Mouse (Mus musculus): ENCODE results near the gene Fhad1. TPM values are rescaled to one million over a fixed set of nuclear protein-coding genes. Genes with fewer than 3 reads are reported as not detected.

Gene Fhad1
- total and polyA plus RNA-seq, 2 experiments from 2014 or later, result 5.6 to 7.2 TPM

- ATAC-seq (ENCODE audit: low FRiP score) (no peak), DNase-seq (ENCODE audit: low spot score) (peak; percentile 78)
- Histone ChIP-seq H3K27ac (ENCODE audit: low read depth, low read length) (0 out of 2 replicates have a peak overlapping the region, but pooled peaks have one; percentile 49), H3K9ac (replicated peaks; ENCODE audit: low read length, poor library complexity, severe bottlenecking) (no peak overlapping the region), H3K9me3 (ENCODE audit: low read length) (no peaks in the 10 kb centered on the region), H3K4me3 (ENCODE audit: low read depth, low read length) (no peak overlapping the region), H3K36me3 (ENCODE audit: insufficient read depth, low read length) (no peaks in the 10 kb centered on the region), H3K4me2 (ENCODE audit: low read depth, low read length, poor library complexity, severe bottlenecking) (no peak overlapping the region), H3K4me1 (ENCODE audit: insufficient read depth, low read length) (peaks cover 7% of the 10 kb centered on the region; the same call in 1 of the 2 replicates), H3K27me3 (ENCODE audit: insufficient read depth, low read length) (no peaks in the 10 kb centered on the region)
- 15% methylated on average over 8 of the region's 8 CpGs for WGBS
- no peak for TF ChIP-seq CTCF (IDR thresholded peaks at IDR 0.05)
Measured at GRCm38 (mm10) chr4:141899936-141900335, 114.9 kb downstream of the Fhad1 start.

GRCm38 (mm10) chr4:141898905-141899304, 116.0 kb downstream of the Fhad1 start:
- ATAC-seq (ENCODE audit: low FRiP score), result no peak
- peaks cover 7% of the 10 kb centered on the region; the same call in 1 of the 2 replicates for H3K4me1 ChIP-seq (ENCODE audit: insufficient read depth, low read length)

GRCm38 (mm10) chr4:141897838-141898237, 117.0 kb downstream of the Fhad1 start:
- Histone ChIP-seq H3K4me2 (ENCODE audit: low read depth, low read length, poor library complexity, severe bottlenecking) (no peak overlapping the region), H3K27me3 (ENCODE audit: insufficient read depth, low read length) (no peaks in the 10 kb centered on the region), H3K4me1 (ENCODE audit: insufficient read depth, low read length) (peaks cover 7% of the 10 kb centered on the region; the same call in 1 of the 2 replicates), H3K9me3 (ENCODE audit: low read length) (no peaks in the 10 kb centered on the region), H3K4me3 (ENCODE audit: low read depth, low read length) (no peak overlapping the region), H3K9ac (replicated peaks; ENCODE audit: low read length, poor library complexity, severe bottlenecking) (no peak overlapping the region), H3K27ac (ENCODE audit: low read depth, low read length) (no peak overlapping the region), H3K36me3 (ENCODE audit: insufficient read depth, low read length) (no peaks in the 10 kb centered on the region)
- DNase-seq (ENCODE audit: low spot score) (no peak), ATAC-seq (ENCODE audit: low FRiP score) (no peak)
- no peak for TF ChIP-seq CTCF (IDR thresholded peaks at IDR 0.05)
- 43% methylated on average over 3 of the region's 3 CpGs for WGBS

More at GRCm38 (mm10) chr4:141898905-141899304, 116.0 kb downstream of the Fhad1 start:
- Histone ChIP-seq H3K9ac (replicated peaks; ENCODE audit: low read length, poor library complexity, severe bottlenecking) (no peak overlapping the region), H3K27me3 (ENCODE audit: insufficient read depth, low read length) (no peaks in the 10 kb centered on the region), H3K9me3 (ENCODE audit: low read length) (no peaks in the 10 kb centered on the region), H3K36me3 (ENCODE audit: insufficient read depth, low read length) (no peaks in the 10 kb centered on the region), H3K4me3 (ENCODE audit: low read depth, low read length) (no peak overlapping the region), H3K27ac (ENCODE audit: low read depth, low read length) (peak overlapping the region; percentile 49; the same call in 1 of the 2 replicates), H3K4me2 (ENCODE audit: low read depth, low read length, poor library complexity, severe bottlenecking) (no peak overlapping the region)
- 83% methylated on average over 8 of the region's 8 CpGs for WGBS
- TF ChIP-seq CTCF (IDR thresholded peaks at IDR 0.05), result no peak
- no peak for DNase-seq (ENCODE audit: low spot score)

- Histone ChIP-seq H3K4me2 (ENCODE audit: low read depth, low read length, poor library complexity, severe bottlenecking) (no peak overlapping the region), H3K27ac (ENCODE audit: low read depth, low read length) (no peak overlapping the region), H3K4me3 (ENCODE audit: low read depth, low read length) (no peak overlapping the region), H3K27me3 (ENCODE audit: insufficient read depth, low read length) (no peaks in the 10 kb centered on the region), H3K36me3 (ENCODE audit: insufficient read depth, low read length) (no peaks in the 10 kb centered on the region), H3K4me1 (ENCODE audit: insufficient read depth, low read length) (peaks cover 5% of the 10 kb centered on the region; the same call in 1 of the 2 replicates), H3K9me3 (ENCODE audit: low read length) (no peaks in the 10 kb centered on the region), H3K9ac (replicated peaks; ENCODE audit: low read length, poor library complexity, severe bottlenecking) (no peak overlapping the region)
- 68% methylated on average over 6 of the region's 6 CpGs for WGBS
- no peak for TF ChIP-seq CTCF (IDR thresholded peaks at IDR 0.05)
- ATAC-seq (ENCODE audit: low FRiP score) (no peak), DNase-seq (ENCODE audit: low spot score) (peak; percentile 78)
Measured at GRCm38 (mm10) chr4:141897225-141897624, 117.7 kb downstream of the Fhad1 start.

- Histone ChIP-seq H3K27ac (ENCODE audit: low read depth, low read length) (no peak overlapping the region), H3K27me3 (ENCODE audit: insufficient read depth, low read length) (no peaks in the 10 kb centered on the region), H3K4me1 (ENCODE audit: insufficient read depth, low read length) (no peaks in the 10 kb centered on the region), H3K36me3 (ENCODE audit: insufficient read depth, low read length) (no peaks in the 10 kb centered on the region), H3K4me2 (ENCODE audit: low read depth, low read length, poor library complexity, severe bottlenecking) (no peak overlapping the region), H3K9ac (replicated peaks; ENCODE audit: low read length, poor library complexity, severe bottlenecking) (no peak overlapping the region), H3K9me3 (ENCODE audit: low read length) (no peaks in the 10 kb centered on the region), H3K4me3 (ENCODE audit: low read depth, low read length) (no peak overlapping the region)
- DNase-seq (ENCODE audit: low spot score) (no peak), ATAC-seq (ENCODE audit: low FRiP score) (no peak)
- 72% methylated on average over 12 of the region's 12 CpGs for WGBS
- no peak for TF ChIP-seq CTCF (IDR thresholded peaks at IDR 0.05)
Measured at GRCm38 (mm10) chr4:141895772-141896171, 119.1 kb downstream of the Fhad1 start.

GRCm38 (mm10) chr4:141893157-141893784, 121.6 kb downstream of the Fhad1 start:
- no peaks in the 10 kb centered on the region for H3K4me1 ChIP-seq (ENCODE audit: insufficient read depth, low read length)
- no peak overlapping the region for H3K4me3 ChIP-seq (ENCODE audit: low read depth, low read length)
- no peak overlapping the region for H3K27ac ChIP-seq (ENCODE audit: low read depth, low read length)
- 87% methylated on average over 8 of the region's 8 CpGs for WGBS
- no peaks in the 10 kb centered on the region for H3K27me3 ChIP-seq (ENCODE audit: insufficient read depth, low read length)
- H3K9ac ChIP-seq (replicated peaks; ENCODE audit: low read length, poor library complexity, severe bottlenecking), result no peak overlapping the region
- DNase-seq (ENCODE audit: low spot score), result no peak
- no peaks in the 10 kb centered on the region for H3K36me3 ChIP-seq (ENCODE audit: insufficient read depth, low read length)
- no peaks in the 10 kb centered on the region for H3K9me3 ChIP-seq (ENCODE audit: low read length)
- no peak overlapping the region for H3K4me2 ChIP-seq (ENCODE audit: low read depth, low read length, poor library complexity, severe bottlenecking)
- no peak for TF ChIP-seq CTCF (IDR thresholded peaks at IDR 0.05)
- ATAC-seq (ENCODE audit: low FRiP score), result no peak

Data from midbrain, postnatal 0 days (tissue).